Mouse (Mus musculus): ENCODE measurements at regions not wholly inside any gene's neighbourhood (a gene's known extent, or its start where the extent isn't known, plus 50 kb on each side); places are given as distances from the start of the nearest gene placed in this dataset.
A peak's percentile ranks its signal among the peaks of the same experiment; 100 is the strongest.

GRCm38 (mm10) chr3:19429422-19430076, 198.9 kb downstream of the 1700064H15Rik start:
- Histone ChIP-seq H3K79me2 (ENCODE audit: control insufficient read depth, insufficient read depth) (no peaks in the 10 kb centered on the region), H3K36me3 (ENCODE audit: control insufficient read depth, insufficient read depth) (no peaks in the 10 kb centered on the region), H3K27me3 (ENCODE audit: control insufficient read depth, insufficient read depth, insufficient read length) (no peaks in the 10 kb centered on the region), H3K4me2 (ENCODE audit: low read depth) (peak overlapping the region; percentile 43), H3K4me3 (no peak overlapping the region), H3ac (ENCODE audit: control insufficient read depth, insufficient read length) (no peak overlapping the region)
- TF ChIP-seq USF1 (IDR thresholded peaks at IDR 0.05; ENCODE audit: low read depth) (peak; percentile 55), MYOD1 (IDR thresholded peaks at IDR 0.05; ENCODE audit: control insufficient read depth in 1 of 3, insufficient read length in 2 of 3, low read depth in 2 of 3) (no peak), MYOG (IDR thresholded peaks at IDR 0.05; ENCODE audit: control insufficient read depth in 1 of 3, insufficient read depth in 1 of 3, insufficient read length in 2 of 3, low read depth in 2 of 3) (no peak)

- Histone ChIP-seq H3K4me2 (ENCODE audit: low read depth) (peak overlapping the region; percentile 43), H3K4me3 (no peak overlapping the region), H3K36me3 (ENCODE audit: control insufficient read depth, insufficient read depth) (no peaks in the 10 kb centered on the region), H3K79me2 (ENCODE audit: control insufficient read depth, insufficient read depth) (no peaks in the 10 kb centered on the region), H3ac (ENCODE audit: control insufficient read depth, insufficient read length) (no peak overlapping the region), H3K27me3 (ENCODE audit: control insufficient read depth, insufficient read depth, insufficient read length) (no peaks in the 10 kb centered on the region)
- TF ChIP-seq USF1 (IDR thresholded peaks at IDR 0.05; ENCODE audit: low read depth) (no peak), MYOG (IDR thresholded peaks at IDR 0.05; ENCODE audit: control insufficient read depth in 1 of 3, insufficient read depth in 1 of 3, insufficient read length in 2 of 3, low read depth in 2 of 3) (no peak), CEBPB (IDR thresholded peaks at IDR 0.05; ENCODE audit: insufficient read depth, poor library complexity, severe bottlenecking) (no peak), POLR2A (IDR thresholded peaks at IDR 0.05; ENCODE audit: insufficient read length, low read depth) (no peak), REST (IDR thresholded peaks at IDR 0.05; ENCODE audit: insufficient read depth, insufficient read length) (no peak)
These were observed 199.5 kb downstream of the 1700064H15Rik start for GRCm38 (mm10) chr3:19429010-19429409.

DNA sequence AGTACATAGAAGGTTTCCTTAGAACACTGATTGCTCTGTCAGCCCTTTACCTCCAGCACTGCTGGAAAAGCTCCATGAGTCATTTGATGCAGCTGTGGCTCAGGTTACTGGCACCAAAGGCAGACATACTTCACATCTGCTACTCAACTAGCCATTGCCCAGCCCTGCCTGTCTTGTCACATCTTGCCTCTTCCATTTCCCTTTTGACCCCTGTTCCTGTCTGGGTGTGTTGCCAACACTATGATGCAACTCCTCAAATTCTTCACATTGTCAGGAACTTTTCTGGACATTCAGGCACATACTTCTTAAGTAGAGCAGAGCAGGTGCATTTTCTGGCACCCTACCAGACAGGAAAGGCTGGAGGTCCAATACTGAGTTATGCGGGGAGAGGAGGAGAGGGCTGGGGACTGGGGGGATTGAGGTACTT, 202.3 kb downstream of the 1700064H15Rik start:
- Histone ChIP-seq H3K4me2 (ENCODE audit: low read depth) (peak overlapping the region; percentile 46), H3K36me3 (ENCODE audit: control insufficient read depth, insufficient read depth) (no peaks in the 10 kb centered on the region), H3K27me3 (ENCODE audit: control insufficient read depth, insufficient read depth, insufficient read length) (no peaks in the 10 kb centered on the region), H3ac (ENCODE audit: control insufficient read depth, insufficient read length) (no peak overlapping the region), H3K4me3 (no peak overlapping the region), H3K79me2 (ENCODE audit: control insufficient read depth, insufficient read depth) (no peaks in the 10 kb centered on the region)
- TF ChIP-seq MAX (IDR thresholded peaks at IDR 0.05; ENCODE audit: low read depth) (no peak), CEBPB (IDR thresholded peaks at IDR 0.05; ENCODE audit: insufficient read depth, poor library complexity, severe bottlenecking) (peak; percentile 97), MYOG (IDR thresholded peaks at IDR 0.05; ENCODE audit: control insufficient read depth in 1 of 3, insufficient read depth in 1 of 3, insufficient read length in 2 of 3, low read depth in 2 of 3) (peak in 1 of 3 experiments; percentile 71), POLR2AphosphoS2 (IDR thresholded peaks at IDR 0.05; ENCODE audit: insufficient read length, low read depth) (no peak), E2F4 (IDR thresholded peaks at IDR 0.05; ENCODE audit: insufficient read depth) (no peak), SRF (IDR thresholded peaks at IDR 0.05; ENCODE audit: control insufficient read depth, insufficient read length, low read depth) (no peak), POLR2A (IDR thresholded peaks at IDR 0.05; ENCODE audit: insufficient read length, low read depth) (no peak), USF1 (IDR thresholded peaks at IDR 0.05; ENCODE audit: low read depth) (no peak), TCF12 (IDR thresholded peaks at IDR 0.05; ENCODE audit: insufficient read depth, poor library complexity, severe bottlenecking) (peak; percentile 61), REST (IDR thresholded peaks at IDR 0.05; ENCODE audit: insufficient read depth, insufficient read length) (no peak), MYOD1 (IDR thresholded peaks at IDR 0.05; ENCODE audit: control insufficient read depth in 1 of 3, insufficient read length in 2 of 3, low read depth in 2 of 3) (peak in 2 of 3 experiments; percentile 78 to 88), TCF3 (IDR thresholded peaks at IDR 0.05; ENCODE audit: insufficient read length, low read depth) (no peak)

DNA sequence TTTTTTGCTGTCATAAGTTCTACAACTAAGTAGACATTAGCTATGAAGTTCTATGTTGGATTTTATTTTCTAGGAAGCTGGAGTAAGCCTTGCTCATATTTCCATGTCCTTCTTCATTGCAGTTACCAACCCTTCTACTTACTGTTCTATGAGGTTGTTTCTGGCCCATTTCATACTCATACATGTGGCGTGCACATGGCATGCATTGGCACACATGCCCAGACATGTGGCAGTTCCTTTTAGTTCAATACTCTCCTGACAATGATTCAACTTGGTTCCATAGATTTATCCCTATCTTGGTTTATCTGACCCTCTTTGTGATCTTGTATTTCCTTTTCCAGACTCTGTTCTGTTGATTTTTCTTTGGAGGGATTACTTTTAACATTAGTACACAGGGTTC, 203.2 kb downstream of the 1700064H15Rik start:
- Histone ChIP-seq H3K27me3 (ENCODE audit: control insufficient read depth, insufficient read depth, insufficient read length) (no peaks in the 10 kb centered on the region), H3K4me3 (no peak overlapping the region), H3ac (ENCODE audit: control insufficient read depth, insufficient read length) (no peak overlapping the region), H3K4me2 (ENCODE audit: low read depth) (peak overlapping the region; percentile 46), H3K79me2 (ENCODE audit: control insufficient read depth, insufficient read depth) (no peaks in the 10 kb centered on the region), H3K36me3 (ENCODE audit: control insufficient read depth, insufficient read depth) (no peaks in the 10 kb centered on the region)
- TF ChIP-seq SRF (IDR thresholded peaks at IDR 0.05; ENCODE audit: control insufficient read depth, insufficient read length, low read depth): no peak
- no peak for TF ChIP-seq MYOD1 (IDR thresholded peaks at IDR 0.05; ENCODE audit: control insufficient read depth in 1 of 3, insufficient read length in 2 of 3, low read depth in 2 of 3)
- TF ChIP-seq MAX (IDR thresholded peaks at IDR 0.05; ENCODE audit: low read depth): no peak
- no peak for TF ChIP-seq CEBPB (IDR thresholded peaks at IDR 0.05; ENCODE audit: insufficient read depth, poor library complexity, severe bottlenecking)
- no peak for TF ChIP-seq REST (IDR thresholded peaks at IDR 0.05; ENCODE audit: insufficient read depth, insufficient read length)
- TF ChIP-seq POLR2AphosphoS2 (IDR thresholded peaks at IDR 0.05; ENCODE audit: insufficient read length, low read depth): no peak

DNA sequence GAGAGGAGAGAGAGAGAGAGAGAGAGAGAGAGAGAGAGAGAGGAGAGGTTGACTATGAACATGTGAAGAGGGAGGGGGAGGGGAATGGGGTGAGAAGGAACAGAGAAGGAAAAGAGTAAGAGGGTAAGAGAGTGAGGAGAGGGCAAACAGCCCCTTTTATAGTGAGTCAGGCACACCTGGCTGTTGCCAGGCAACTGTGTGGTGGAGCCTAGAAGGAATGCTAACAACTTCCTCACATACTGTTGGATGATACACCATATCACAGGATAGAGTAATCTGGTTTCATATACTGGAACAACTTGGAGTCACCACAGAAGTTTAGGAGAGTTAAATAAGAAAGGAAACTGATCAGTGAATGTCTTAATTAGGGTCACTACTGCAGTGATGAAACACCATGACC, 204.1 kb downstream of the 1700064H15Rik start:
- no peak overlapping the region for H3ac ChIP-seq (ENCODE audit: control insufficient read depth, insufficient read length)
- H3K4me3 ChIP-seq: no peak overlapping the region
- TF ChIP-seq POLR2A (IDR thresholded peaks at IDR 0.05; ENCODE audit: insufficient read length, low read depth) (no peak), POLR2AphosphoS2 (IDR thresholded peaks at IDR 0.05; ENCODE audit: insufficient read length, low read depth) (no peak), MAX (IDR thresholded peaks at IDR 0.05; ENCODE audit: low read depth) (no peak), CEBPB (IDR thresholded peaks at IDR 0.05; ENCODE audit: insufficient read depth, poor library complexity, severe bottlenecking) (no peak), TCF3 (IDR thresholded peaks at IDR 0.05; ENCODE audit: insufficient read length, low read depth) (no peak), USF1 (IDR thresholded peaks at IDR 0.05; ENCODE audit: low read depth) (no peak), SRF (IDR thresholded peaks at IDR 0.05; ENCODE audit: control insufficient read depth, insufficient read length, low read depth) (no peak), E2F4 (IDR thresholded peaks at IDR 0.05; ENCODE audit: insufficient read depth) (no peak), REST (IDR thresholded peaks at IDR 0.05; ENCODE audit: insufficient read depth, insufficient read length) (no peak), MYOG (IDR thresholded peaks at IDR 0.05; ENCODE audit: control insufficient read depth in 1 of 3, insufficient read depth in 1 of 3, insufficient read length in 2 of 3, low read depth in 2 of 3) (no peak), MYOD1 (IDR thresholded peaks at IDR 0.05; ENCODE audit: control insufficient read depth in 1 of 3, insufficient read length in 2 of 3, low read depth in 2 of 3) (no peak), TCF12 (IDR thresholded peaks at IDR 0.05; ENCODE audit: insufficient read depth, poor library complexity, severe bottlenecking) (no peak)
- no peaks in the 10 kb centered on the region for H3K36me3 ChIP-seq (ENCODE audit: control insufficient read depth, insufficient read depth)
- no peaks in the 10 kb centered on the region for H3K79me2 ChIP-seq (ENCODE audit: control insufficient read depth, insufficient read depth)
- no peak overlapping the region for H3K4me2 ChIP-seq (ENCODE audit: low read depth)
- H3K27me3 ChIP-seq (ENCODE audit: control insufficient read depth, insufficient read depth, insufficient read length): no peaks in the 10 kb centered on the region
